Mouse (Mus musculus) cerebellum, postnatal 10 days (tissue): ENCODE results near the gene Msl3l2.

Experiments
- DNase-seq, 2 experiments: peaks; one replicate each; pipeline ENCODE4 v3.0.0; 2021; ENCODE audit warnings: mixed read lengths in 2 of 2

Msl3l2 gene

DNA sequence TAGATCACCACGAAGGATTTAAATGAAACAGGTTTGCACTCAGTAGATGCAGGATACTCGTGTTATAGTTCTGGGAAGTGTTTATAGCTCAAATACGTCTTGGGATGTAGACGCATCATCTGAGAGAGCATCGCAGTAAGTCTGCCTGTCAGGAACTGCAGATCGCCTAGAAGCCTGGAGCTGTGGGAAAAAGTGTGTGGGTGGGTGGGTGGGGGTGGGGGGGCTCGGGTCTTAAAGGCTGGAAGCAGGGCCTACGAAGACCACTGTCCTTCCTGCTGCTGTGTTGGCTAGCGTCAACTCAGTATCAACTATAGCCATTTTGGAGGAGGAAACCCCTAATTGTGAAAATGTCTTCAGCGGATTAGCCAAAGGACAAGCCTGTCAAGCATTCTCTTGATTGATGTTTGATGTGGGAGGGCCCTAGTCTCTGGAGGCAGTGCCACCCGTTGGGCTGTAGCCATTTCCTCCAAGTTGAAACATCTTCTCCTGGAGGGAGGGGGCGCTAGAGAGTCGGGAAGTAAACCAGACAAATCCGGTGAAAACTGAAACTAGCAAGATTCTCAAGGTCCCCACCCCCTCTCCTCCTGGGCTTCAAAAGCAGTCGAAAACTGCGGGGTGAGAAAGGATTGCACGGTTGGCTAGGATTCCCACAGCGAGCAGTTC lies at the start of gene Msl3l2:
TSS of gene Msl3l2 (plus strand) at position 585 of the 663 bp plus-strand sequence.
- peak; percentile 91 to 95 for DNase-seq

DNA sequence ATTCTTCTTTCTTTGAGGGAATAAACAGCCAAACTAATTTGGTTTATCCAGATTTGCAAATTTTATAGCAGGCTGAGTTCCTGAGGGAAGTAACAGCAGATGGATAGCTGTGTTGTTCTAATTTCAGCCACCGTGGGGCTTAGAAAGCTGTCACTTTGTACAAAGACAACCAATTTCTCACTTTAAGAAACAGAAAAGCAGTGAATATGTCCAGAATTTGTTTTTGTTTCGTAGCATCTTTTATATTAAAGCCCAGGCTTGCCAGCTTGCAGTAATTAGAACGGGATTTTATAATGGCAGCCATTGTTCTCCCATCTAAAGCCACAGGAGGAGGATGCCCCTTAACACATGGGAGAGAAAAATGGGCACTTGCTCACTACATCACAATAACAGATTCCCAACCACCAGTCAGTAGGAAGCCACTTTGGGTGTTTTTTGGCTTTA lies 47.7 kb upstream of the Msl3l2 start:
- peak in 1 of 2 experiments; percentile 5 for DNase-seq

DNA sequence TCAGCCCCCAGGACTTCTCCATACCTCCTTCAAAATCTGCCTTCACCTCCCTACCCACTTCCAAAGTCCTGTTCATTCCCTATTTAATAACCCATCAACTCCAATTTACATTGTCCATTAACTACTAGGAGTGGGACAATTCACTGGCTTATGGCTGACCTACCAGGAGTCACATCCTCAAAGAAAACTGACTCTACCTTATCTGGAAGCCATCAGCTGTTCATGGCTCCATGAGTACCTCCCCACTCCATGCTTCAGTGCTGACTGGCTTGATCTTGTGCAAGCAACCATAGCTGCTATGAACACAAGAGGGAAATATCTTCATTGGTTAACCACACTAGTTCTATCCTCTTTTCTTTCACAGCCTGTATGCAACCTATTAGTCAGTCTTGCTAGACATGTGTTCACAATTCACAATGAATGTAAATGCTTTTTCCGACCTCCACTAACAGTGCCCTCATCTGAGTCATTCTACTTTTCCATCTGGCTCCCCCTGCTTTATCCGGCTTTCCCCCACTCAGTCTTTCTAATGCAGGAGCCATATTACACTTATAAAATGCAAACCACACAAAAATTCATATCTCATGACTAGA lies 45.4 kb upstream of the Msl3l2 start:
- no peak for DNase-seq

DNA sequence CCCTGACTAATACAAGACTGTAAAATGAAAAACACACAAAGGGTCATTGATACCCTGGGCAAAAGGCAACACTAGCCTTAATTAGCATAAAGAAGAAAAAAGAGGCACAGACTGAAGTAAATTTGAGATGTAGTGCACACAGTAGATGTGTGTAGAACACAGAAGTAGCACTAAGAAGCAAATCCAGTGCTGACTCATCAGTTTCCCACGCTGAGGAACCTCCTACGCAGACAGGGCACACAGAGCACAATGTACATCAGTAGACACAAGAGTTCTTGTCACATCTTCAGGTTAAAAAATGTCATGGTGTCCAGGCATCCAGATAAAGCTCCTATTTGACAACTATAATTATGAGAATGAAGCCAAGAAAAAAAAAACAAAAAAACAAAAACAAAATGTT lies 44.0 kb upstream of the Msl3l2 start:
- DNase-seq = no peak

DNA sequence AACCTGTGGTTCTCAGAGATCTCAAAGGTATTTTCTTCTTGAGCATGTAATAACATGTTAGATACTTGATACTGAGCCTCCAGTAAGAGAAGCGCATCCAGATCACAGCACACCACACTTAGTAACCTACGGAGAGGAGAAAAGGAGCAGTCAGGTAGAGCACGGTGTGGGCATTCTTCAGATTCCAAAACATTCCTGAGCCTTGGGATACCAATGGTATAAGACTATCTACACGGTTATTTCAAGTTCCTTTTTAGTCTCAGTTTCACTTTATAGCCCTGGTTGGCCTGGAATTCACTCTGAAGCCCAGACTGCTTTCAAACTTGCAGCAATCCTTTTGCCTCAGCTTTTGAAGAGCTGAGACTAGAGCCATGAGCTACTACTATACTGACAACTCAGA lies 17.0 kb upstream of the Msl3l2 start:
- DNase-seq = no peak

DNA sequence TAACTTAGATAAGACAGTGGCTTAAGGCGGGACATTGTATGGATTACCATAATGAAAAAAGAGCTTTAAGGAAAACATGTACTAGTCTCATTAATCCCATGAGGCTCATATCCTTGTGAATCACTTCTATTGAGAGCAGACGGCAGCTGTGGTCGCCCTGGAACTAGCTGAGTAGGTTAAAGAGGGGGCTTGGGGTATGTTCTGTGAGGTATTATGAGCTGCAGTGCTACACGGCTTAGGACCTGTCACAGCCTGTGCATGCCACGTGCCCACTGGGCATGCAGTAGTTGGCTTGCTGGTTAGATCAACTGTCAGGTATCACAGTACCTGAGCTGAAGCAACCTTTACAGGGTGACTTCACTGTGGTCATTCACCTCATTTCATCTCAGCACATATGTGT lies 12.1 kb upstream of the Msl3l2 start:
- no peak for DNase-seq

DNA sequence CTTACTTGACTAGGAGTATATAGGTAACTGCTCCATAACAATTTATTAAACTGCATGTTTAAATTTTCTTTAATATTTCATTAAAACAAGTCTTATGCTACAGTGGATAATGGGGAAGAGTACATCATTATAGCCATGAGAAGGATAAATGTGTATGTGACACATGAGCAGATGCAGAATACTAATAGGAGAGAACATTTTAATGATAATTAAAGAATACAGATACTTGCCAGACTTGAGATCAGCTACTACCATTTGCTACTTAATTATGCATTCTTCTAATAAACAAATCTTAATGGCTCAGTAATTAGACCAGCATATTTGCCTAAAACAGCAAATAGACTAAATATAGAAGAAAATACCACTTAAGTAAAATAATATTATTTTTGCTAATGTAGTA lies 10.0 kb upstream of the Msl3l2 start:
- DNase-seq = no peak

DNA sequence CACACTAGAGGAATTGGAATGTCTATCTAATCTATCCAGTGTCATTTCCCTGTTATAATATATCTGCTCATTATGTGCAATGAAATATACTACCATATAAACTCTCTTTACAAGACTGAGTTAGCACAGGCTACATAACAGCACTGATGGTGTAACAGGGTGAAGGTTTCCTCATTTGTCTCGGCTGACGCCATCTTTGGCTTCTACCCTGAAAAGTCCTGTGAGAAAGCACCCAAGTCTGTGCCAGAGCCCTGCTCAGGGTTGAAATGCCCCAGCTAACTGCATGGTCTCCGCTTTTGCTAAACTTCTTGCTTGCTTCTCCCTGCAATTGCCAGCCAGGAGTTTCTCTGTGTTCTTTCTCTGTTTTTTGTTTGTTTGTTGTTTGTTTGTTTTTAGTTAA lies 7.6 kb upstream of the Msl3l2 start:
- DNase-seq = no peak

DNA sequence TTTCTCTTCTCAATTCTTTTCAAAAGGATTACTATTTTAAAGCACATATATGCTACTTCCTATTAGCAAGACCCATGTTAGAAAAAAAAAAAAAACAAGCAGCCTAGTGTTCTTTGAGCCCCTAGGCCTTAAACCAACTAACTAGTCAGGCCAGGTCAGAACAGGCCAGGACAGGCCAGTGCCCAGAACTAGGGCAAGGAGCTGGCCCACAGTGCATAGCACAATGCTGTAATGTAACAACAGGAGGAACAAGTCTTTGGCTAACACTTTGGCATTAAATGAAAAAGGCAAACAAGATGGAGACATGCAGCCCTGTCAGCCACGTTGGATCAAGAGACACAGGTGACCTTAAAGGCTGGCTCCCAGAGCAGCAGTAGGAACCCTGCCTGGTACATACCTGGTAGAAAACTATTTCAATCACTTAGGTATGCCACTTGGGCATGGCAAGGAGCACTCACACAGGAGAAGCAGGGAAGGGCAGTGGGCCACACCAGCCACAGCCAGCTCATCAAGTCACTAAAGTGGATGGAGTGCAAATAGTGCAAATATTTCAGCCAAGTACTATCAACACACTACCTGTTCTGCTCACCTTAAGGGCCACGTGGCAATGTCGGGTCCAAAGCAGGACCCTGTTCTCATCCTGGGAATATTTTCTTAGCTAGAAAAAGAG lies 6.9 kb upstream of the Msl3l2 start:
- no peak for DNase-seq

DNA sequence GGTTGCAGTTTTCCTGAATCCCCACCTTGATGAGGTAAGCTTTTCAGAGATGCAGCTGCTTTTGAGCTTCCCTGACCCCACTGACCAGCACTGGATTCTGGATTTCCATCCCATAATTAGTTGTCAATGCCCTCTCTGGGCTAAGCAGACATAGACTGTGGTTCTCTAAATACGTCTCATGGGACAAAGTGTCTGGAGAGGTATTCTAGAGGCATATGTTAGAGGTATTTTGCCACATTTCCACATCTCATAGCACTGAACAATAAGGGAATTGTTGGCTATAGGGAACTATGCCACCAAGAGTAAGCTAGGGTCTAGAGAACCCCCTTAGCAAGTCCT lies 248 bp downstream of the Msl3l2 start:
- no peak for DNase-seq

DNA sequence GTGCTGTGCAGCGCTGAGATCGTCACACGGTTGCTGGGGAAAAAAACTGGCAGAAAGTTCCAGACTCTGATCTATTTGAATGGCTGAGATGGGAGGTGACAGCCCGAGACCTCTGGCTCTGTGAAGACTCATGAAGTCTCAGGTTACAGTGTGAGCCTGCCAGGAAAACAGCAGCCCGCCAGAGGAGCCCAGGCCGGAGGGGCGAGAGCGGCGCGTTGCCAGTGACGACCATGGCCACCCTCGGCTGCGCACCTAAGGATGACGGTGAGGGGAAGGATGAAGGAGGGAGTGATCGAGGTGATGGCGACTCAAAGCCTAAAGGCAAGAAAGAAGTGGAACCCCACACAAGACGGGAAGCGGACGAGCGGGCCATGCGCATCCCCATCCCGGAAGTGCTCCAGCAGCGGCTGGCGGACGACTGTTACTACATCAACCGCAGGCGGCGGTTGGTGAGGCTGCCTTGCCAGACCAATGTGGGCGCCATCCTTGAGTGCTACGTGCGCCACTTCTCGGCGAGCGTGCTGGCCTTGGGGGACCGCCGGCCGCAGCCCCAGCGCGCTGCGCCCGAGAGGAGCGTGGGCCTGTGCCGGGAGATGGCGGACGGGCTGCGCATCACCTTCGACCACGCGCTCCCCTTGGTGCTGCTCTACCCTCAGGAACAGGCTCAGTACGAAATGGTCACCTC lies 8.4 kb downstream of the Msl3l2 start:
- DNase-seq = peak; percentile 87

DNA sequence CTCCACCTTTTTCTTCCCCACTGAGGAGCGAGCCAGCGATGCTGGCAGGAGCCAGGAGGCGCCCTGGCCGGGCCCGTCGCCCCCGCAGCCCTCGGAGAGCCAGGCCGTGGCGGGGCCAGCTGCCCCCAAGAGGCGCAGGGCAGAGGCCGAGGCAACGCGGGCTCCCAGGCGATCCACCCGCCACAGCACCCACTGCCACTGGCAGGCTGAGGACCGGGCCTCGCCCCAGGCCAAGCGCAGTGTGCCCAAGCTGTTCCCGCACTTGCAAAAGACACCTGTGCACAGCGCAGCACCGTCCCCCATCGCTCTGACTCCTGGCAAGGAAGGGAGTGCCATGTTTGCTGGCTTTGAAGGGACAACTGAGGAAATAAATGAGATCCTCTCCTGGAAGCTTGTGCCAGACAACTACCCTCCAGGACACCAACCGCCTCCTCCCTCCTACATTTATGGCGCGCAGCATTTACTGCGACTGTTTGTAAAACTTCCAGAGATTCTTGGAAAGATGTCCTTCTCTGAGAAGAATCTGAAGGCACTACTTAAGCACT lies 9.0 kb downstream of the Msl3l2 start:
- DNase-seq = peak; percentile 78 to 83

DNA sequence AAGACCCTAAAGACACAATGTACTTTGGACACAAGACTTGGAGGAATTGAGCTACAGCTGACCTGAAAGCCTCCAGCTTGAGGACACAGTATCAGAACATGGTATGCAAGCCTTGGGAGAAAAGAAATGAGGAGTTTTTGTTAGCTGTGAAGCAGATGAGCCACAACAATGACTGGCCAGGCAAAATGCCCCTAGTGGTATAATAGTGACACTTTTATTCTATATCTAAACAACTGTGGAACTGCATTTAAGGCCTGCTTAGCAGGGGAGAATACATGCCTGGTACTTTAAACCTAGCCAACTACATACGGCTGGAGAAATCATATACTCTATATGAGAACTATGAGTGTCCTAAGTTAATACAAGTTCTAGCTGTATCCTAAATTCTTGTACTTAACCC lies 20.3 kb downstream of the Msl3l2 start:
- DNase-seq = no peak

DNA sequence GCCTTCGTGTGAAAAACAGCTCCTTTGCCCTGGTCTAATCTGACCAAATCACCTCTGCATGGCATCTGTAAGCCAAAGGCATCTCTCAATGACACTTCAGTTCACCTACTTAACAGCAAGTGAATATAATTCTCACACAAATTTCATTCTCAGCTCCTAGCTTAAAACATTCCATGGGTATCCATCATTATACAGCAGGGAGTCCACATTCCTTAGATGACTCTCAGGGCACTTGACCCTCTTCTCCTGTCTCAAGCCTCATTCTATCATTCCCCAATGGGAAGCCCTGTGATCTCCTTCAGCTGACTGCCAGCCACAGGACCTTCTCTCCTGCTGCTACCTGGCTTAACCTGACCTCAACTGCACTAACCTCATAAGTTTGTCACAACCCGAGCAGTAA lies 22.9 kb downstream of the Msl3l2 start:
- no peak for DNase-seq

DNA sequence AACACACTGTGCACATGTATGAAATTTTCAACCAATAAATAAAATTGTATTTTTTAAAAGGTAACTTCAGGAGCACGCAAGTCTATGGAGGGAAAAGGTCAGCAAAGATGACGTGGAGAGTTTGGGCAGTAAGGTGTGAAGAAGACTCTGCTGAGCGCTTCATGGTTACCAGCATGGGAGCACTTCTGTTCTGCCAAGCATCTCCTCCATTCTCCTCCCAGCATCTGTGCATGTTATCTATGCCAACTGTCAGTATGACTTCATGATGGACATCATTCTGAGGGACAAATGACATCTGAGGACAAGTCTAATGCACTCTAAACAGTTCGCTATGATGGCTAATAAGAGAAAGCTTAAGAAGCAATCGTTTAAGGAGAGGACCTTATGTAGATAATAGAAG lies 30.5 kb downstream of the Msl3l2 start:
- DNase-seq = peak; percentile 63 to 70

DNA sequence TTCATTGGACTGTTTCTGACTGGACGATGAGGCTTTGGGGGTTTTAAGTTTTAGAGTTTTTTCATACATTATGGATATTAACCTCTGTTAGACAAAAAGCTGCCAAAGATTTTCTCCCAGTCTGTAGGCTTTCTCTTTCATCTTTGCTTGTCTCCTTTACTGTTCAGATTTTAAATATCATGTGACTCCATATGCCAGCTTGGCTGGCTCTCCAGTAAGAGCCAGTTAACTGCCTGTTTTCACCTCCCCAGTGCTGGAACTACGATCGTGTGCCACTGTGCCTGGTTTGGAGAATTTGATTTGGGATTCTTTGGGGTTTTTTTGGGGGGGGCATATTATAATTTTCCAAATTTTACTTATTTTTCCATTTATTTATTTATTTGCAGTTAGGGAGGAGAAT lies 42.2 kb downstream of the Msl3l2 start:
- DNase-seq = no peak

DNA sequence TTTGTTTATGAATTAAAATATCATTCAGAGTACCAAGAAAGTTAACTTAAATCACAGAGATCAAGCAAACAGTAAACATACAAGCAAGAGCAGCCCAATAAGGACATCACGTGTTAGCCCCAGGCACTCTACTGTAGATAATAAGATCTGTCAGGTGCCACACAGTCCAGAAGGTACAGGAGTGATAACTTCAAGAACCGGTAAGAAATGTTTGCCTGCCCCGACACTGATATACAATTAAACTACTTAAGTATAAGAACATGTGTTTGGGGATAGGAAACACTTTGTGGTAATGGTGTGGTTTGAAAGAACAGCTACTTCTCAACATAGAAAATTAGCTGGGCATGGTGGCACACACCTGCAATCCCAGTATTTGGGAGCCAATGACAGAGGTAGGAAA lies 50.2 kb downstream of the Msl3l2 start:
- DNase-seq = no peak

DNA sequence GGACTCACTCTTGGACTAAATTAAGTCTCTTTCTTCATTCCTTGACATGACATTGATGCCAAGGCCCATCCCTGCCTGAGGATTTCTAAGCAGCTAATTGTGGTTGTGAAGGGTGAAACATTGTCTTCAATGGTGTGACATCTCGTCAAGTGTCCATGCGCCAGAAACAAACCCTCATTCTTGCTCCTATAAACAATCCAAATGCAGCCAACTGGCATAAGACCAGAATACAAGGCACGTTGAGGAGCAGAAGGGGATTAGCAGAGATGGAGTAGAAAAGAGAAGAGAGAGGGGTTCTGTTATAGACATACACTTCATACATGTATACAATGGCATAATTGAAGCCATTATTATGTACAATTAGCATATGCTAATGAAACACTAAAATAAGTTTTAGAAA lies 51.5 kb downstream of the Msl3l2 start:
- peak; percentile 52 to 56 for DNase-seq

DNA sequence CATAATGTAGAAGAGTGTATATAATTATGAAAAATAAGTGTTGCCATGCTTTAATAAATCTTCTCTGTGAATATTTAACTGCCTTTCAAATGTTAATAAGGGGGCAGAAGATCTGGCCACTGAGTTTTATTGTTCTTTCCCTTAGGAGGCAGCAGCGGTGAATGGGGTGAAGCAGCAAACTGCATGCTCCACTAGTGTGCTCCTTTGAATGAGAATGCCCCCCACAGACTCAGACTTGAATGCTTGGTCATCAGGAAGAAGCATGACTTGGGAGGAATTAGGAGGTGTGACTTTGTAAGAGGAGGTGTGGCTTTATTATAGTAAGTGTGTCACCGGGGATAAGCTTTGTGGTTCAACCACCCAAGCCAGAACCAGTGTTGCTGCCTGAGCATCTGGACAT lies 52.0 kb downstream of the Msl3l2 start:
- DNase-seq = no peak

DNA sequence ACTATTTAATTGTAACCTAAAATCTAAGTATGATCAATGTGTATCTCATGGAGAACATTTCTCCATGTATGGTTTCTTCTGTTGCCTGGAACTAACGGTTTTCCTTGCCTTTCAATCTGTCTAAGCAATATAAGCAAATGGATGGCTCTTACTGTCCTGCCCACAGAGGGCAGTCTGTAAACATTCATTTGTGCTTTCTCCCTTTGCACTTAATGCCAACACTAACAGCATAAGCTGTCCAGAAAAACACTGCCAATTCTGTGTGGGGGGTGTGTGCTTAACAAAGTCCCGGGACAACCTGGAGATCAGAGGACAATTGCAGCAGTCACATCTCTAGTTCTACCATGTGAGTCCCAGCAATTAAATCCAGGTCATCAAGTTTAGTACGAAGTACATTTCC lies 57.7 kb downstream of the Msl3l2 start:
- DNase-seq = peak; percentile 66 to 71

DNA sequence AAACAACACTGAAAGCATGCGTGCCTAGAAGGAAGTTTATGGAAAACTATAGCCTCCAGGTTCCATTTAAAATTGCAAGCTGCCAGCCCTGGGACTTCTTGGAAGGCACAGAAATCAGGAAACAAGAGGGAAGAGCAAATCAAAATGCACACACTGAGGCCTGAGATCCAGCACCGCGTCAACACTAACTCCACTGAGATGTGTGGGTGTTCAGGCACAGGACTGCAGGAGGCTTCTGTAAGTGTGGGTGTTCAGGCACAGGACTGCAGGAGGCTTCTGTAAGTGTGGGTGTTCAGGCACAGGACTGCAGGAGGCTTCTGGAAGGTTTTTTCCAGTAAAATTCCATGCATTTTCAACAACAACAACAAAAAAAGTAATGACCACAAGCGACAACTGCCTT lies 59.0 kb downstream of the Msl3l2 start:
- no peak for DNase-seq
